Mouse (Mus musculus) embryonic fibroblast, embryonic 13.5 days (primary cell): ENCODE data around the gene Zfpm1.

Experiments
- CTCF ChIP-seq: IDR thresholded peaks from 2 replicates; pipeline ENCODE4 v1.5.1; 2011; ENCODE audit warnings: mild to moderate bottlenecking, control low read depth, low read length, moderate library complexity, borderline replicate concordance; ENCODE audit not compliant: insufficient read depth
- POLR2A ChIP-seq: IDR thresholded peaks from 2 replicates; pipeline ENCODE4 v1.6.1; 2011; ENCODE audit warnings: low read depth, mild to moderate bottlenecking, control low read depth, low read length, moderate library complexity

- TF ChIP-seq POLR2A (no peak), CTCF (no peak)
Measured at GRCm38 (mm10) chr8:122273826-122274225, 8.1 kb upstream of the Zfpm1 start.
